Mouse (Mus musculus) liver, adult 2 months (tissue): ENCODE data around the gene Olfr651.

Experiments used
- CTCF ChIP-seq: fragments of 200-500 bp; IDR thresholded peaks from 2 replicates; pipeline ENCODE4 v1.5.1; 2011; ENCODE audit warnings: low read depth, low read length, control low read depth
- POLR2A ChIP-seq: fragments of 200-500 bp; IDR thresholded peaks from 2 replicates; pipeline ENCODE4 v1.6.1; 2011; ENCODE audit warnings: low read length, control low read depth; ENCODE audit not compliant: insufficient read depth; ENCODE audit errors: extremely low read depth

- TF ChIP-seq CTCF, result no peak
- no peak for TF ChIP-seq POLR2A
Observed at GRCm38 (mm10) chr7:104580846-104581245, 30.9 kb downstream of the Olfr651 start.
